Mouse (Mus musculus) gastrocnemius, postnatal 4 days (tissue): Measurements from ENCODE around the gene Nfxl1. TPM values are rescaled to one million over a fixed set of nuclear protein-coding genes. Genes with fewer than 3 reads are reported as not detected.
"Not testable (repeated sequence)": the region's sequence is repeated elsewhere in the genome, so short reads cannot be mapped to it uniquely, and the experiment has no call there.

Experiments used
- DNase-seq, 2 experiments: peaks; one replicate each; pipeline ENCODE4 v3.0.0; 2021 to 2022; ENCODE audit warnings: low spot score in 2 of 2, mixed read lengths in 2 of 2
- long read RNA-seq, 2 experiments: library from polyadenylated mRNA; stranded (forward); transcript quantifications; one replicate each; pipeline ENCODE4 v2.0.0; 2021
- total RNA-seq, 2 experiments: library from RNA; stranded (reverse); gene quantifications; 2 replicates each; pipeline ENCODE4 v1.2.3; 2021

Nfxl1 gene
- 10 to 100 TPM; 13.7 to 15.7 TPM for total RNA-seq
- long read RNA-seq, experiment 1, partial matches to known transcripts, result 0 of 11 reads
- long read RNA-seq, experiment 1, other reads (novel, unspliced or antisense), result 6 of 11 reads
- long read RNA-seq, experiment 2, partial matches to known transcripts, result 0 of 7 reads
- long read RNA-seq, experiment 2, other reads (novel, unspliced or antisense), result 2 of 7 reads

- peak; percentile 88 to 97 for DNase-seq
These were observed at the start of gene Nfxl1 for GRCm38 (mm10) chr5:72559544-72560049. Gene Nfxl1, minus strand, starts transcription at chr5:72559684.

DNA sequence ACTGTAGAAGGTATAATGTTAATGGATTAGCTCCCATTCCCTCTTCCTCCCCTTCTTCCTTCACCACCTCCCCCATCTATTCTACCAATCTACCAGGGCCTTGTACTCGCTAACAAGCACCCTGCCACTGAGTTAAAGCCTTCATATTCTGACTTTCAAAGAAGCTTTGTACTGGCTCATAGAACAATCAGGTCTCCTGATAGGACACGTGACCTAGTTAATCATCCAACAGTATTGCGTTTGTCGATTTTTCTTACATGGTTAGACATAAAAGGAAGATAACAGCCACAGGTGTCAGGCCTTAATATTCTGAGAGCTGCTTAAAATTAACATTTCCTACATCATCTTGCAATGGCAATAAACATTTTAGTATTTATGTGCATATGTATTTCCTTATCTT lies 43.7 kb upstream of the Nfxl1 start:
- no peak for DNase-seq

DNA sequence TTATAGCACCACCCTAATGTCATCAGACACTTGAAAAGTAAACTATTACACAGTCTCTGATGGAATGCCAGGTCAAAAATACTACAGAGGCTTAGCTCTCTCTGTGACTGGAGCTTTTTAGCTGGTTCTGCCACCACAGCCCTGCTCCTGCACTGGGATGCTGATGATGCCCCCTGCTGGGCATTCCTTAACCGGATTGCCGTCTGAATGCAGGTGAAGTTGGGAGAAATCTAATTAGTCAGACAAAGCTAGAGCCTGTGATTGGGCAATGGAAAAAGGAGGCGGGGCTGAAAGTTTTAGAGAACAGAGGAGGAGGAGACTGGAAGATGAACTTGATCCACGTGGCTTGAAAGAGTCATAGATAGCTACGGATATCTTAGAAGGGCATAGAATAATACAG lies 41.5 kb upstream of the Nfxl1 start:
- DNase-seq, result peak in 1 of 2 experiments; percentile 25

GRCm38 (mm10) chr5:72587192-72587681 lies 27.8 kb upstream of the Nfxl1 start, which contains the start of gene Gm5868:
Gene Gm5868, minus strand, starts transcription at chr5:72587551.
- no peak for DNase-seq

DNA sequence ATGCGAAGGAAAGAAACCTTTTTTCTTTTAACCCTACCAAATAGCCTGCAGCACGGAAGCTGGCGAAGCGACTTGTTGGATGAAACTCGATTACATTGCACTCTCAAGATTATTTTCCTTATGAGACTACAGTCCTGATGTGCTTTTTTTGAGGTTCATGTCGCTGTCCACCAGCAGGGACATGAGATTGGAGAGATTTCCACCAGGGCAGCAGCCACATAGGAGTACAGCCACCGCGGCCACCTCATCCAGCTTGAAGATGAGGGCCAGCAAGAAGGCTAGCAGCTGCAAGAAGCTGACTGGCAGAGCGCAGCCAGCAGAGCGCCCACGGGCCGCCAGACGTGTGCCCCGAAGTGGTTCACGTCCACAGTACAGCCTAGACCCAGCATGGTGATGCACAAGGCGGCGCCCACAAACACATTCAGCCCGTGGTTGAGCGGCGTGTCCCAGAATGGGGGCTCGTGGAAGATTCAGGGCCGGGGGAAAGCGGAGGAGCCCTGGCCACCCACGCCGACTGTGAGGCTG lies 27.2 kb upstream of the Nfxl1 start:
- DNase-seq, result not testable (repeated sequence)

- DNase-seq, result not testable (repeated sequence)
These were observed 26.6 kb upstream of the Nfxl1 start for GRCm38 (mm10) chr5:72586122-72586521.

DNA sequence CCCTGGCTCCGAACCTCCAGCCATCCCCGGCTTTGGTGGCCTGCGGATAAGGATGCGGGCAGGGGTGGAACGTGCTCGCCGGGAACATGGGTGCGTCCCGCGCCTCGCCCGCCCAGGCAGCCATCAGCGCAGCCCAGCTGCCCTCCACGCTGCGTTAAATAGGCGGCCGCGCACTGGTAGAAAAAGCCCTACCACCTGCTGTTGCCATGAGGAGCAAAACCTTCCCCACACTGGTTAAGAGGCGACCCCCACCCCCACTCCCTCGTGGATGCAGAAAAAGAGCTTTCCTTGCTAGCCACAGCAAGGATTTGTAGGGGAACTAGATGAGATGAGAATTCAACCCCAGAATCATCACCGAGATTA lies 21.5 kb upstream of the Nfxl1 start, which contains the start of gene Zar1:
Gene Zar1, minus strand, starts transcription at position 285 of the 363 bp plus-strand sequence.
- not testable (repeated sequence) for DNase-seq

DNA sequence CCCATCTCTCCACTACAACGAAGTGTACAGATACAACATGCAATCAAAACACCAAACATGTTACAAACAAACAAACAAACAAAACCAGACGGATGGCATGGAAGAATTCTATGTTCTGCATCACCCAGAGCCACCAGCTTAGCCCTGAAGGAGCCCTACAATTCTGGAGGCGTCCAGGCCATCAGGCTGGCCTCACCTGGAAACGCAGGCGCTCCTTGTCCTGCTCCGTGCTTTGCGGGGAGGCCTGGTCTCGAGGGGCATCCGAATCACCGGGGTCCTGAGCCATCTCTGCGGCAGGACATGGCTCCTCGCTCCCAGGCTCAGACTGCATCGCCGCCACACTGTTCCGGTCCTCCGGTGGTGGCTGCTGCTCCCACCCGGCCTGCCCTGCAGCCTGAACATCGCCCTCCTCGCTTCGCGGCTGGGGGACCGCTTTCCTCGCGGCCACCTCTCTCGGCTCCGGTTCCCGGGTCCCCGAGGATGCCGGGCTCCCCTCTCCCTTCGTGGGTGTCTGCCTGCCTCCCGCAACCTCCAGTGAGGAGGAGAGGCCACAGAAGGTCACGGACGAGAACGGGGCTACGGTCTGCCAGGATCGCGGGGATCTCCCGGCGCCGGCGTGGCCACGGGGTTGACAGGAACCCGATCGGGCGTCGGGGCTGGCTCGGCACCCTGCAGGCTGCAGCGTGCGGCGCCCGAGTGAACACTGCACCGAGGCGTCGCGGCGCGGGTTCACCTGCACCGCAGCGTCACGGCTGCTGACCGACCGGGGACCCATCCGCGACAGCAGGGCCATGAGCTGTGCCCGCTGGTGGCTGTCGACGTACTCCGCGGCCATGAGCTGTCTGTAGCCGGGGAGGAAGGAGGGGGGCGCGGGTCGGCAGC lies 20.8 kb upstream of the Nfxl1 start:
- peak in 1 of 2 experiments; percentile 20 for DNase-seq

- not testable (repeated sequence) for DNase-seq
These were observed 20.1 kb upstream of the Nfxl1 start for GRCm38 (mm10) chr5:72579599-72579998.

DNA sequence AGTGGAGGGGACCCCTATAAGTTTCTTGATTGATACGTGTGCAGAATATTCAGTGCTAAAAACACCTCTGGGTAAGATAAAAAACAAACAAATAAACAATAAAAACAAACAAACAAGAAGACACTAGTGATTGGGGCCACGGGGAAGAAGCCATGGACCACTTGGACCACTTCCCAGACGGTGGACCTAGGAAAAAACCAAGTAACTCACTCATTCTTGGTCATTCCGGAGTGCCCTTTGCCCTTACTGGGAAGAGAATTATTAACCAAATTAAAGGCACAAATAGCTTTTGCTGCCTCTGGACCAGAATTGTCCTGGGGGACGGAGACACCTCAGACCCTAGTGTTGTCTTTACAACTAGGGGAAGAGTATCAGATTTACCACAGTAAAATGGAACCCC lies 6.1 kb upstream of the Nfxl1 start:
- no peak for DNase-seq

DNA sequence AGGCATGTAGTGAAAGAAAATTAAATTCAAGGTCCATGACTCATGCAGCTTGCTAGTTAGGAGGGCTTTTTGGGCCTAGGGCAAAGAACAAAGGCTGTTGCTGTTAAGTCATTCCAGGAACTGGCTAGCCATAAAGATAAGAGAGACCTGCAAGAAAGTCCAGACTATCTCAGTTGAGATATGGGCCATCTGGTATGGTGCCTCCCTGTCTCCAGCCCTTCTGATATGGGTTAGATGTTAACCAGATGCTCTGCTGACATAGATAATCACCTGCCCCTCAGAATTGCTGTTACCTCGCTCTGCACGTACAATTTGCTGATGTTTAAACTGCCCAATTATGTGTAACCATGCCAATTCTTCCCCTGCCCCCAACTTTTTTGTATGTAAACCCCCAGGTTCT lies 3.7 kb upstream of the Nfxl1 start:
- not testable (repeated sequence) for DNase-seq

DNA sequence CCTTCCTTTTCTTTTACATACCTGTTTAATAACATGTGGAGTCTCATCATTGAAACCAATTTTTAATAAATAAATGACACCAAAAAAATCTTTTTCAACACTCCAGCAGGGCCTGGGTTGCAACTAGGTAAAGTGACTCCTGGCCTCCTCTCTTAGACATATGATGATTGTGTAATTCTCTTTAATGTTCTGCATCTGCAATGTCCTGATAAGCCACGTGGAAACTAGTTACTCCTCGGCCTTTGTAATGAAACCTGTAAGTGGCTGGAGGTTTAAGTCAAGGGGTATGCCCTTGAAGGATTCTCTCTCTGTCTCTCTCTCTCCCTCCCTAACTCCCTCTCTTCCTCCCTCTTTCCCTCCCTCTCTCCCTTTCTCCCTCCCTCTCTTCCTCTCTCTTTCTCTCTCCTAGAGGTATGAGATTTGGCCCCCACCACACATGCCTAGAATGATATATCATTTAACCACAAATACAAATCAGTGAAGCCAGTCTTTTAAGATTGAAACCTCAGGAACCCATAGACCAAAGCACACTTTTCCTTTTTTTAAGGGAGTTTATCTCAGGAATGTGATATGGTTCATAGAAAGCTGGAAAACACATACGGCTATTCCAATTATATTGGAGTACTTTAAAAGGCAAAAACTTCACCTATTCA lies 1.6 kb upstream of the Nfxl1 start:
- no peak for DNase-seq

DNA sequence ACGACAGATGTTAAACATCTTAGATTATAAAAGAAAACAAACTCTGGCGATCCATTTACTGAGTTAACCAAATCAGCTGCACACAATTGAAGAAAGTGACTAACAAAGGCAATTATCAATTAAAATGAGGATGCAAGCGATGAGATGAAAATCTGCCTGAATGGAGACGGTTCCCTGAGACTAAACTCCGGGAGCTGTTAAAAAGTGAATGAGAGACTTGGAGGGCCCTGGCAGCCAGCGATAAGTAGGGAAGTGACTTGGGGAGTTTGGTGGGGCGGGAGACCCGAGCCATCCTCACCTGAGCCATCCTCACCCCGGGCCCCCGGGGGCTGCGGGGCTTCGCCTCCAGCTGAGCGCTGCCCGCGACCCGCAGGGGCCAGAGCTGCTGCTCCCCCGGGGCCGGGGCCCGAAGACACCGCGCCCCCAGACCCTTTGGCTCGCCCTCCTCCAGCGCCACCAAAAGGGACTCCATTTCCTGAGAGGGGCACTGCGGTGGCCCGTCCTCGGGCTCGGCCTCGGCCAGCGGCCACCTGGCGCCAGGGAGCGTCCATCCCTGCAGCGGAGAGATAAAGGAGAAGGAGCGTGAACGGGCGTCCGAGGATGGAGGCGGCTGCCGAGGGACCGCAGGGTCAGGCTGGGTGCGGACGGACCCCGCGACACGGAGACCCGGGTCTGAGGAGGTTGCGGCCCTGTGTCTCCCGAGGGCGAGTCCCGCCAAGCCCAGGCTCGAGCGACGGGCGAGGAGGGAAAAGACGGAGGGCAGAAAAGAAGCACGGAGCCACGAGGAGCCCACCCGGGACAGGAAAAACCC lies 563 bp downstream of the Nfxl1 start:
- DNase-seq, result peak in 1 of 2 experiments; percentile 21

GRCm38 (mm10) chr5:72556245-72556644 lies 3.2 kb downstream of the Nfxl1 start:
- DNase-seq, result no peak

GRCm38 (mm10) chr5:72551209-72551608 lies 8.3 kb downstream of the Nfxl1 start:
- DNase-seq, result no peak

DNA sequence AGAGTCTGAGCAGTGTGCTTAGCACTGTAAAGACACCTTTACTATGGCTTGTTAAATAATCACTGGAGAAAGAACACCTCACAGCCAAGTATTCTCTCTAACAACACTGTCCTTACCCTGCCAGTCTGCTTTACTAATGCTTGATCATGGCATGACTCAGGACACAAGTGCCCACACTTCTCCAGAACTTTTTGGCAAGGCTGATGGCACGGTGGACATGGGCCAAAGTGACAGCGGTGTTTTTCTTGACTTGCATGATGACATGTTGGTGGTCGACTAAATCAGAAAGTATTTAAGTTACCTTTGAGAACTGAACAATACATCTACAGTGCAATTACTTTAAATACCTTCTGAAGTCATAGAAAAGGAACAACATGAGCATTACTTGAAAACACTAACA lies 30.6 kb downstream of the Nfxl1 start:
- DNase-seq, result no peak

DNA sequence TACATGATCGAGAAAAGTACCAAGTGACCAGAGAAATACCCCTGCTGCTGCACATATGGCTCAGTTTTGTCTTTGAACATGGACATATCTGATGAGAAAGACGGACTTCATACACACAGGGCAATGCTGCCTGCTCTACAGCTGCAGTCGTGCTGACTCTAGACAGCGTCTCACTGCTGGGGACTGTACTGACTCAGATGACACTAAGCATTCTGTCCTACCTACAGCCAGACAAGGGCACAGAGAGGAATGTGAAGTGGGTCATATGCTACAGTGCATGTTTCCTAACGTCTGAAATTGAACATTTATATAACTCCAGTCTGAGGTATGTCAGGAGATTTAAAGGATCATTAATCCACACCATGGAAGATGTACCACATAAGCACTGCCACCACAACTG lies 45.7 kb downstream of the Nfxl1 start:
- no peak for DNase-seq

GRCm38 (mm10) chr5:72505740-72506139 lies 53.7 kb downstream of the Nfxl1 start:
- DNase-seq, result no peak

- peak in 1 of 2 experiments; percentile 15 for DNase-seq
These were observed 55.7 kb downstream of the Nfxl1 start, which contains the start of gene Corin for GRCm38 (mm10) chr5:72503531-72504523. Gene Corin, minus strand, starts transcription at chr5:72504473.
